Mouse (Mus musculus): ENCODE measurements around the gene Glrp1. TPM values are rescaled to one million over a fixed set of nuclear protein-coding genes. Genes with fewer than 3 reads are reported as not detected.

Glrp1 gene
- polyA plus RNA-seq, 1 experiment from 2014 or later: not detected

DNA sequence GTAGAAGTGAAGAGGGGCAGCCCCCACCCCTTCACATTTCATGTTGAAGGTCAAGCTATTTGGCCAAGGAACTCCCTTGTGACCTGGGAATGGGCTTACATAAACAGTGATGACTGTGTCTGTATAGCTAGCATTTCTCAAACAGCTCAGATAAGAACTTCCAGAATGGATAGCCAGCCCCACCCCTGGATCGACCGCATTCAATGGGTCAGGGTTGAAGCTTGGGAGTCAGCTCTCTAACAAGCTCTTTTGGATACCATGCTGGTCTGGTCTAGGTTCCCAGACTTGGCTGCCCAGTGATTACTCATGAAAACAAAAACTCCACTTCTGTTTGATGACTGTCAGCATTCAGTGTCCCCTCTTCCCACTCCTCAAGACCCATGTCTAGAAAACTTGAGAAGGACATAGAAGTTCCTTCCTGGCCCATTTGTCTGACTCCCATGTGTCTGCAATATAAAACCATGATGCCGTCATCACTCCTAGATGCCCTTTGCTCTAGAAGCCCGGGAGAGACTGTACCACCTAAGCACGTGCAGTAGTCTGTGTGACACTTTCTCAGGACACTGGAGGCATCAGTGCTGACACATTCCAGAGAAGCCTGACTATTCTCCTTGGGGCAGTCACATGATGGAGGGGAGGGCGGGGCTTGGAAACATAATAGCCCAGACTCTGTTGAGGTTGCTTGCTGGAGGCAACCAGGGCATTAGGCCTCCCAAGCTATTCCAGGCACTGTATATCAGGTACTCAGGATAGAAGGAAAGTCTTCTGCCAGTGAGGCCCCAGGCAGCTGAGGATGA is 45.6 kb downstream of the Glrp1 start:
- Histone ChIP-seq H3K9ac (ENCODE audit: low read depth, low read length) (no peak overlapping the region), H3K4me1 (replicated peaks; ENCODE audit: control insufficient read depth, insufficient read depth, low read length) (no peaks in the 10 kb centered on the region), H3K9me3 (ENCODE audit: control insufficient read depth) (no peaks in the 10 kb centered on the region), H3K4me3 (ENCODE audit: low read depth, low read length) (no peak overlapping the region), H3K36me3 (ENCODE audit: control insufficient read depth, insufficient read depth) (no peaks in the 10 kb centered on the region), H3K4me2 (replicated peaks; ENCODE audit: low read depth) (no peak overlapping the region), H3K27ac (ENCODE audit: low read depth, low read length) (no peak overlapping the region), H3K27me3 (replicated peaks; ENCODE audit: control insufficient read depth, insufficient read depth, low read length) (no peaks in the 10 kb centered on the region)
- ATAC-seq: peak; percentile 78
- WGBS: 57% methylated on average over 6 of the region's 6 CpGs
- TF ChIP-seq CTCF (IDR thresholded peaks at IDR 0.05; ENCODE audit: low read depth): no peak

DNA sequence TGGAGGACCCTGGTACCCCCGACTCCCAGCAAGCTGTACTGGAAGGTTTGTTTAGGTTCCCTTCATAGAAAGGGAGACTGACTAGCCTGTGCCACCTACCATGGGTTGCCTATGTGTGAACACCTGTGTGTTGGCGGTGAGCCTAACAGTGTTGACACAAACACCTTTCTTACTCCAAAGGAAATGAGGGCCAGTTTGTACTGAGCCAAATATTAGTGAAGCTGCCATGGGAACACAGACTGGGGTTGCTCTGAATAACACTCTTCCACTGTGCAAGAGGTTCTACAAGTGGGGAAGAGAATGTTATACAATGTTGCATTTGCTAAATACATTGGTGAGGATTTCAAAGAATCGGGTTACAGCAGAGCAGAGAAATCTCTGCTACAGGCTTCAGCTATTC is 46.6 kb downstream of the Glrp1 start:
- H3K9ac ChIP-seq (ENCODE audit: low read depth, low read length): no peak overlapping the region
- H3K4me1 ChIP-seq (replicated peaks; ENCODE audit: control insufficient read depth, insufficient read depth, low read length): no peaks in the 10 kb centered on the region
- no peak overlapping the region for H3K4me2 ChIP-seq (replicated peaks; ENCODE audit: low read depth)
- 84% methylated on average over 3 of the region's 3 CpGs for WGBS
- H3K4me3 ChIP-seq (ENCODE audit: low read depth, low read length): no peak overlapping the region
- no peak for ATAC-seq
- H3K27ac ChIP-seq (ENCODE audit: low read depth, low read length): no peak overlapping the region
- H3K9me3 ChIP-seq (ENCODE audit: control insufficient read depth): no peaks in the 10 kb centered on the region
- no peaks in the 10 kb centered on the region for H3K27me3 ChIP-seq (replicated peaks; ENCODE audit: control insufficient read depth, insufficient read depth, low read length)
- no peak for TF ChIP-seq CTCF (IDR thresholded peaks at IDR 0.05; ENCODE audit: low read depth)
- no peaks in the 10 kb centered on the region for H3K36me3 ChIP-seq (ENCODE audit: control insufficient read depth, insufficient read depth)

DNA sequence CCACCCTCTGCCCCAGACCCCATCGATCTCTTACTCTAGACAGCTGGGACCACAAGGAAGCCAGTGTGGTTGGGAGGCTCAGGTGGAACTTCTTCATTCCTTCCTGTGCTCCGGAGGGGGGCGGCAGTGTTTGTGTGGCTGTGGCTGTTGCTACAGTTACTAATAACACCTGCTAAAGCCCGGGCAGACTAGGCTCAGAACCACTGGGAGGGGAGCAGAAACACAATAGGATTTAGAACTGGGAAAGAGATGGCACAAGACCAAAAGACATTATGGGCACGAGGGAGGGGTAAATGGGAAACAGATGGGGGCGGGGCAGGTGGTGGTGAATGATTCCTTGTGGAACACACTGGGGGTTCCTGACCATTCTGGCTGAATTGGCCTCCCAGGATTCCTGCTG is 47.4 kb downstream of the Glrp1 start:
- Histone ChIP-seq H3K4me3 (ENCODE audit: low read depth, low read length) (no peak overlapping the region), H3K36me3 (ENCODE audit: control insufficient read depth, insufficient read depth) (no peaks in the 10 kb centered on the region), H3K27ac (ENCODE audit: low read depth, low read length) (no peak overlapping the region), H3K27me3 (replicated peaks; ENCODE audit: control insufficient read depth, insufficient read depth, low read length) (no peaks in the 10 kb centered on the region), H3K4me2 (replicated peaks; ENCODE audit: low read depth) (no peak overlapping the region), H3K9me3 (ENCODE audit: control insufficient read depth) (no peaks in the 10 kb centered on the region), H3K9ac (ENCODE audit: low read depth, low read length) (no peak overlapping the region), H3K4me1 (replicated peaks; ENCODE audit: control insufficient read depth, insufficient read depth, low read length) (no peaks in the 10 kb centered on the region)
- ATAC-seq: no peak
- no peak for TF ChIP-seq CTCF (IDR thresholded peaks at IDR 0.05; ENCODE audit: low read depth)
- WGBS: 40% methylated on average over 6 of the region's 6 CpGs

DNA sequence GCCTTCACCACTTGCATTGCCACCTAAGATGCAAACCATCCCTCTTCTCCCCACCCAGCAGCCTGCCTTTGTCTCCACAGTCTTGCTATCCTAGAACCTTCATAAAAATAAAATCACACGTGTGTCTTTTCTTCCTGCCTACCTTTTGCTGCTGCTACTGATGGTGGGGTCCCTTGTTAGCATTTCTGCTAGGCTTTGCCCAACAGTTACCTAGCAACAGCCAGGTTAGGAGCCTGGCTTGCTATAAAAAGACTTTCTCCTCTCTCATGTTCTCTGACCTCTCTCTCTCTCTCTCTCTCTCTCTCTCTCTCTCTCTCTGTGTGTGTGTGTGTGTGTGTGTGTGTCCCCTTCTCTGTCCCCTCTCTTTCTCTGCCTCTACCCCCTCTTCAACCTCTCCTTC is 48.8 kb downstream of the Glrp1 start:
- TF ChIP-seq CTCF (IDR thresholded peaks at IDR 0.05; ENCODE audit: low read depth): no peak
- Histone ChIP-seq H3K9me3 (ENCODE audit: control insufficient read depth) (no peaks in the 10 kb centered on the region), H3K4me1 (replicated peaks; ENCODE audit: control insufficient read depth, insufficient read depth, low read length) (no peaks in the 10 kb centered on the region), H3K27me3 (replicated peaks; ENCODE audit: control insufficient read depth, insufficient read depth, low read length) (no peaks in the 10 kb centered on the region), H3K36me3 (ENCODE audit: control insufficient read depth, insufficient read depth) (no peaks in the 10 kb centered on the region), H3K4me3 (ENCODE audit: low read depth, low read length) (no peak overlapping the region), H3K9ac (ENCODE audit: low read depth, low read length) (no peak overlapping the region), H3K27ac (ENCODE audit: low read depth, low read length) (no peak overlapping the region), H3K4me2 (replicated peaks; ENCODE audit: low read depth) (no peak overlapping the region)
- 14% methylated on average over 1 of the region's 1 CpGs for WGBS
- ATAC-seq: no peak

DNA sequence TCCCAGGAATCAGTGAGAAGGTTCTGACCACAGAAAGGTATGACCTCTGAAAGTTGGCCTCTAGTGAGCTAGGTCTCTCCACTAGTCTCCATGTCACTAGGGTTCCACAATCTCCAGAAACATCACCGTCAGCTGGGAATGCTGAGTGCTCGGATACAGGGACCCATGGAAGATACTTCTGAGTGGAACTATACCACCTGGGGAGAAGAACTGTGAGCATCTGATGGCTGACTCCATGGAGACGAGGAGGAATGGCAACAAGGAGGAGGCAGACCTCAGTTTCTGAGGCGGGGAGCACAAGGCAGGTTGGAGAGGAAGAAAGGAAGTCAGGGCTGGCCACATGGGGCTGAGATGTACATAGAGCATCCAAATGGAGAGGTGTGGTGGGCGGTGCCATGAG is 50.2 kb downstream of the Glrp1 start:
- Histone ChIP-seq H3K27me3 (replicated peaks; ENCODE audit: control insufficient read depth, insufficient read depth, low read length) (no peaks in the 10 kb centered on the region), H3K36me3 (ENCODE audit: control insufficient read depth, insufficient read depth) (no peaks in the 10 kb centered on the region), H3K9ac (ENCODE audit: low read depth, low read length) (no peak overlapping the region), H3K4me3 (ENCODE audit: low read depth, low read length) (no peak overlapping the region), H3K4me1 (replicated peaks; ENCODE audit: control insufficient read depth, insufficient read depth, low read length) (no peaks in the 10 kb centered on the region), H3K9me3 (ENCODE audit: control insufficient read depth) (no peaks in the 10 kb centered on the region), H3K4me2 (replicated peaks; ENCODE audit: low read depth) (no peak overlapping the region), H3K27ac (ENCODE audit: low read depth, low read length) (no peak overlapping the region)
- ATAC-seq: no peak
- WGBS: 92% methylated on average over 5 of the region's 5 CpGs
- no peak for TF ChIP-seq CTCF (IDR thresholded peaks at IDR 0.05; ENCODE audit: low read depth)

DNA sequence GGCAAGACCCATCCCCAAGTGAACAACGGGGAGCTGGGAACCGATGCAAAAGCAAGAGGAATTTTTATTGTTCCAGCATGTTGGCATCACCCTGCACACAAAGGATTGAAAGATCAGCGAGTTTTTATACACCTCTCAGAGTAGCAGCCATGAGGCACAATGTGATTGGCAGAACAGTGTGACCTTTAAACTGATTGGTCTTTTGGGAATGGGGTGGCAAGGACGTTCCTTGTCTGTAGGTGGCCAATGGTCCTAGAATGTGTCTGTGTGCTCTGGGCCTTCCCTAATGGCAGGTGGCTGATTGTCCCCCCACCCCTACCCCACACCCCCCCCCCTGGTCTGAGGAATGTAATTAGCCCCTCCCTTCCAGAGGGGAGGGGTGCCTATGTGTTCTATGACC is 50.7 kb downstream of the Glrp1 start:
- Histone ChIP-seq H3K4me1 (replicated peaks; ENCODE audit: control insufficient read depth, insufficient read depth, low read length) (no peaks in the 10 kb centered on the region), H3K9ac (ENCODE audit: low read depth, low read length) (no peak overlapping the region), H3K4me2 (replicated peaks; ENCODE audit: low read depth) (no peak overlapping the region), H3K36me3 (ENCODE audit: control insufficient read depth, insufficient read depth) (no peaks in the 10 kb centered on the region), H3K27me3 (replicated peaks; ENCODE audit: control insufficient read depth, insufficient read depth, low read length) (no peaks in the 10 kb centered on the region), H3K27ac (ENCODE audit: low read depth, low read length) (no peak overlapping the region), H3K4me3 (ENCODE audit: low read depth, low read length) (no peak overlapping the region), H3K9me3 (ENCODE audit: control insufficient read depth) (no peaks in the 10 kb centered on the region)
- TF ChIP-seq CTCF (IDR thresholded peaks at IDR 0.05; ENCODE audit: low read depth): no peak
- no peak for ATAC-seq
- WGBS: 87% methylated on average over 4 of the region's 4 CpGs
